Comparison of ENCODE assay signal across 16 mouse cellular contexts in genomic region chr3:50220454-50220853, GRCm38 (mm10).
"Had no signal": no experiment of that assay in that cellular context is flagged by ENCODE, and none has a peak within 500 bp of the region (broad histone marks: within the 10 kb centered on the region; RNA-seq: fewer than 3 reads in every experiment).

No protein-coding gene starts in this region.

- H3K27ac ChIP-seq: liver, embryonic 15.5 days; macrophage; midbrain, embryonic 13.5 days; midbrain, embryonic 15.5 days; neural tube, embryonic 12.5 days; stomach, postnatal 0 days had no signal

- H3K27me3 ChIP-seq: liver, embryonic 15.5 days; megakaryocyte, embryonic 14.5 days; midbrain, embryonic 13.5 days; midbrain, embryonic 15.5 days; neural tube, embryonic 12.5 days; stomach, embryonic 15.5 days had no signal

- H3K9me3 ChIP-seq: liver, embryonic 15.5 days; megakaryocyte, embryonic 14.5 days; midbrain, embryonic 13.5 days; midbrain, embryonic 15.5 days; neural tube, embryonic 12.5 days; stomach, embryonic 15.5 days had no signal

- H3K4me1 ChIP-seq: liver, embryonic 15.5 days; megakaryocyte, embryonic 14.5 days; midbrain, embryonic 13.5 days; midbrain, embryonic 15.5 days; neural tube, embryonic 12.5 days; stomach, embryonic 15.5 days had no signal

- DNase-seq: liver, postnatal 0 days; lung, adult 2 months; lung, postnatal 36 days; right cerebral cortex, postnatal 14 days; thymus, adult 2 months; thymus, postnatal 25 days; thymus, postnatal 4 days had no signal

- ATAC-seq: liver, postnatal 0 days; midbrain, embryonic 13.5 days; midbrain, embryonic 15.5 days had no signal

- H3K4me2 ChIP-seq: liver, embryonic 15.5 days; midbrain, embryonic 11.5 days; midbrain, embryonic 13.5 days; midbrain, embryonic 15.5 days; neural tube, embryonic 12.5 days; stomach, embryonic 15.5 days had no signal

- H3K9ac ChIP-seq: liver, embryonic 15.5 days; liver, postnatal 0 days; midbrain, embryonic 13.5 days; midbrain, embryonic 15.5 days; neural tube, embryonic 12.5 days; stomach, embryonic 15.5 days had no signal

- H3K36me3 ChIP-seq: liver, embryonic 15.5 days; midbrain, embryonic 13.5 days; midbrain, embryonic 15.5 days; neural tube, embryonic 12.5 days; stomach, embryonic 15.5 days had no signal

- H3K4me3 ChIP-seq: liver, embryonic 15.5 days; megakaryocyte, embryonic 14.5 days; midbrain, embryonic 13.5 days; midbrain, embryonic 15.5 days; neural tube, embryonic 12.5 days; stomach, embryonic 15.5 days had no signal
